Mouse (Mus musculus): ENCODE measurements at regions not wholly inside any gene's neighbourhood (a gene's known extent, or its start where the extent isn't known, plus 50 kb on each side); places are given as distances from the start of the nearest gene placed in this dataset.
A peak's percentile ranks its signal among the peaks of the same experiment; 100 is the strongest.

DNA sequence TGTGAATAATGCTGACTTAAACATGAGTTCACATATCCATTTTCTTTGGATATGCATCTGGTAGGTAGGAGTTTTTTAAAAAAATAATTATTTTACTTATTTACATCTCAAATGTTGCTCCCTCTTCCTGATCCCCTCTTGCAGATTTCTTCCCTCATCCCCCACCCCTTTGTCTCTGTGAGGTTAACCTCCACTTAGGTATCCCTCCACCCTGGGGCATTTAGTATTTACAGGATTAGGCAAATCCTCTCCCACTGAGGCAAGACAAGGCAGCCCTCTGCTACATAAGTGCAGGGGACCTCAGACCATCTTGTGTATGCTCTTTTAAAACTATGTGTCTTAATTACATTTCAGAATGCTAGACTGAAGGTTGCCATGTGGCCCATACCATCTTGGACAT lies 155.2 kb upstream of the Shcbp1 start:
- no peak for ATAC-seq (ENCODE audit: insufficient number of reproducible peaks, low FRiP score, low TSS enrichment)

GRCm38 (mm10) chr8:4934035-4934434 lies 154.7 kb upstream of the Shcbp1 start:
- no peak for ATAC-seq (ENCODE audit: insufficient number of reproducible peaks, low FRiP score, low TSS enrichment)

DNA sequence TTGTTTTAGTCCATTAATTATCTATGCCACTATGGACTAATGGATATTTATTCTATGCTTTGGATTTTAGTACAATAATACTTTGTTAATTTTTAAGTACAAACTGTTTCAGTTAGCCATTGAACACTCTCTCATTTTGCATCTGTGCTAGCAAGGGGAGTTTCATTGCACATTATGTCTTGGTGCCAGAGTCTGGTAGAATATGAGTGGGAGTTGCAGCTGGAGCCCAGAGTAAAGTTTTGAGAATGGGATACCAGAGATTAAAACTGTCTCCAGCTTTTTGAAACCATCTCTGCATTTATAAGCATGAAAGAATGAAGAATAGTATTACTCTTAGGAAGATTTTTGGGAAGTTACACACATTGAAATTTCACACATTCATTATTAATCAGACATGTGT lies 137.1 kb upstream of the Shcbp1 start:
- no peak for ATAC-seq (ENCODE audit: insufficient number of reproducible peaks, low FRiP score, low TSS enrichment)

DNA sequence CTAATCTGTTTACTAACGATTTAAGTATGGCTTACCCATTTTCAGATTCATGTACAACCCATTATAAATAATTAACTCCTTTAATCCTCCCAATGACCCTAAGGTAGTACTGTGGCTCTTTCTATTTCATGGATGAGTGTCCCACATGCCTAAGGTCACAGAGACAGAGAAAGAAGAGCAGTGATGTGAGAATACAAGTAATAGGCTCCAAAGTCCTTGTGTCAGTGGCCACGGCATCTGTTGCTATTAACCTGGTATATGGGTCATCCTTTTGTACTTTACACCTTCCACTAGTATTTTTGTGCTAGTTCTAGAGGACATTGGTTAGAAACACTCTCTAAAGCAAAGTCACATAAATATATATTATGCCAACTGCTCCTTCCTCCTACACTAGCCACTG lies 115.7 kb upstream of the Shcbp1 start:
- ATAC-seq (ENCODE audit: insufficient number of reproducible peaks, low FRiP score, low TSS enrichment): no peak

- ATAC-seq (ENCODE audit: insufficient number of reproducible peaks, low FRiP score, low TSS enrichment): 0 out of 2 replicates have a peak, but pooled peaks have one; percentile 40
These were observed 89.4 kb upstream of the Shcbp1 start for GRCm38 (mm10) chr8:4868761-4869160.

DNA sequence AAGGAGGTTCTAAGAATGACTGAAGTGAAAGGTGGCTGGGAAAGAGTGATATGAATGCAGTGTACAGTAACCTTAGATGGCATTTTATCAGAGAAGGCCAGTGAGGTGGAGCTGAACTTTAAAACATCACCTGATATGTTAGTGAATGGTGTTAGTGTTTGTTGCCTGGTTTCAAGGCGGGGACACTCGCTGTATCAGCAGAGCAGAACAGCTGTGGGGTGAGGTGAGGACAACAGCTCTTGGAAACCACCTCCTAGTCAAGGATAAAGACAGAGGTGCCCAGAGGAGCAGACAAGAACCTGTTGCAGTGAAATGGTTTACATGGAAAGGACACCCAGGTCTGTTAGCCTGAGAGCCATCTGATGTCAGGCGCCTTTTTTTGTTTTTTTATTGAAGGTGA lies 59.7 kb upstream of the Shcbp1 start:
- ATAC-seq (ENCODE audit: insufficient number of reproducible peaks, low FRiP score, low TSS enrichment): no peak

GRCm38 (mm10) chr8:4838527-4838926 lies 59.2 kb upstream of the Shcbp1 start:
- ATAC-seq (ENCODE audit: insufficient number of reproducible peaks, low FRiP score, low TSS enrichment): no peak

DNA sequence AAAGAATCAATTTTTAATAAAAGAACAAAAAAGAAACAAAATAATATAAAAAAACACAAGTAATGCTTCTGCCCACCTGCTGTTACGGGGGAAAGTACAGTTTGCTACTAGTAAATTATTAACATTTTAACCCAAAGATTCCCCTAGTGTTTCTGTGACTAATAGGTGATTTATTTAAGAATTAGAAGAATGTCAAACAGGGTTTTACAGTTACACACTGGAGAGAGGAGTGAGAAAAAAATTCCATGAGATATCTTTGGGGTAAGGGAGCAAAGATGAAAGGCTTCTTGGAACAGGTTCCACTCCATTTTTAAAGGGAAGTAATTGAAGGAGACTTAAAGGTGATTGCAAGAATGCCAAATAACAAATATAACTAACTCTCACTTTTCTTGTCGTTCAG lies 58.4 kb upstream of the Shcbp1 start:
- ATAC-seq (ENCODE audit: insufficient number of reproducible peaks, low FRiP score, low TSS enrichment): no peak

DNA sequence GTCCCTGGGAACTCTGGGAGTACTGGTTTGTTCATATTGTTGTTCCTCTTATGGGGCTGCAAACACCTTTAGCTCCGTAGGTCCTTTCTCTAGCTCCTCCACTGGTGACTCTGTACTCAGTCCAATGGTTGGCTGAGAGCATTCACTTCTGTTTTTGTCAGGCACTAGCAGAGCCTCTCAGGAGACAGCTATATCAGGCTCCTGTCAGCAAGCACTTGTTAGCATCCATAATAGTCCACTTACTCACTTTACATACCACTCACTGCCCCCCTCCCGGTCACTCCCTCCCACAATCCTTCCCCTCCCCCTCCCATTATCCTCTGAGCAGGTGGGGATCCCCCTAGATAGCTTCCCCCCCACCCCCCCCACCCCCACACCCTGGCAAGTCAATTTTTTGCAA lies 57.3 kb upstream of the Shcbp1 start:
- ATAC-seq (ENCODE audit: insufficient number of reproducible peaks, low FRiP score, low TSS enrichment): no peak
